Mouse (Mus musculus) gastrocnemius, postnatal 10 days (tissue): Measurements from ENCODE around the gene Gpi1. TPM values are rescaled to one million over a fixed set of nuclear protein-coding genes. Genes with fewer than 3 reads are reported as not detected.
A peak's percentile ranks its signal among the peaks of the same experiment; 100 is the strongest.

Experiments used
- DNase-seq: peaks from one replicate; pipeline ENCODE4 v3.0.0; 2021; ENCODE audit warnings: mixed read lengths
- long read RNA-seq, 2 experiments: library from polyadenylated mRNA; stranded (forward); transcript quantifications; one replicate each; pipeline ENCODE4 v2.0.0; 2021
- total RNA-seq, 2 experiments: library from RNA; stranded (reverse); gene quantifications; 2 replicates each; pipeline ENCODE4 v1.2.3; 2021

Gene Gpi1
- 100 to 1,000 TPM; 954 to 962 TPM for total RNA-seq
- long read RNA-seq, experiment 1, transcript Gpi1-201 (18 exons, 2,884 nt): major isoform, 1,782 of 1,924 reads
- long read RNA-seq, experiment 1, transcript Gpi1-203 (9 exons, 3,195 nt): minor isoform, 19 of 1,924 reads
- long read RNA-seq, experiment 1, partial matches to known transcripts: 60 of 1,924 reads
- long read RNA-seq, experiment 1, other reads (novel, unspliced or antisense): 61 of 1,924 reads
- long read RNA-seq, experiment 2, transcript Gpi1-203 (9 exons, 3,195 nt): minor isoform, 11 of 1,932 reads
- long read RNA-seq, experiment 2, transcript Gpi1-201 (18 exons, 2,884 nt): major isoform, 1,787 of 1,932 reads
- long read RNA-seq, experiment 2, partial matches to known transcripts: 73 of 1,932 reads
- long read RNA-seq, experiment 2, other reads (novel, unspliced or antisense): 60 of 1,932 reads

DNA sequence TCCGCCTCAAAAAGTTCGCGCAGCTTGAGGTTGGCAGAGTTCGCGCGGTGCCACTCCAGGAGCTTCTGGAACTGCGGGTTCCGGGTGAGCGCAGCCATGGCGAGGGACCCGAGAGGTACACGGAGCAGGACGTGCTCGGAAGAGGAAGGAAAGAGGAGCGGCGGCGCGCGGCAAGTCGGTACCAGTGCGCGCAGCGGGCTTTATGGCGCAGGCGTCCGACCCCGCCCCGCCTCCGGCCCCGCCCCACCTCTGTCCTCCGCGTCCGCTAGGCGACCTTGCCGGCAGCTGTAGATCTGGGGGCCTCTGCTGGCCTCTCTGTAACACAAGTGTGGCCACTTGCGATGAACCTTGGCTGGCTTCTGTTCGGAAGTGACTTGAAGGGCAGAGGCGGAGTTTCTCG is at the start of gene Gpi1:
TSS of gene Gpi1 (minus strand) at position 221 of the 400 bp plus-strand sequence.
- peak; percentile 82 for DNase-seq

- peak; percentile 41 for DNase-seq
Observed at GRCm38 (mm10) chr7:34277656-34278055, 47.5 kb upstream of the Gpi1 start.

- DNase-seq: no peak
Observed at GRCm38 (mm10) chr7:34276066-34276465, 45.9 kb upstream of the Gpi1 start.

DNA sequence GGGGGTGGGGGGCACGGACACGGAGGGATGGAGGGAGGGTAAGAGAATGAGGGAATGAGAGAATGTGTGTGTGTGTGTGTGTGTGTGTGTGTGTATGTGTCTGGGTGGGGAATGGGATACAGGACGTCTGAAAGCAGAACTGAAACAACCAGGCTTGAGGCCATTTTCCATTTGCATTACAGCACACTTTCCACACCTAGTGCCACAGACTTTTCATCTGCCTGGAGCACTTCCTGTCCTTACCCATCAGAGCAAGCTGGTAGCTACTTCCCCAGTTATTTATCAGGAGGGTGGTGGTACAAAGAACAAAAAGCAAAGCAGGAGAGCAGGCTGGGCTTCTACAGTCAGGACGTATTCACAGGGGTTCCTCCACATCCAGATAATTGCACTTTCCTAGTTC is 42.3 kb upstream of the Gpi1 start:
- DNase-seq: no peak

DNA sequence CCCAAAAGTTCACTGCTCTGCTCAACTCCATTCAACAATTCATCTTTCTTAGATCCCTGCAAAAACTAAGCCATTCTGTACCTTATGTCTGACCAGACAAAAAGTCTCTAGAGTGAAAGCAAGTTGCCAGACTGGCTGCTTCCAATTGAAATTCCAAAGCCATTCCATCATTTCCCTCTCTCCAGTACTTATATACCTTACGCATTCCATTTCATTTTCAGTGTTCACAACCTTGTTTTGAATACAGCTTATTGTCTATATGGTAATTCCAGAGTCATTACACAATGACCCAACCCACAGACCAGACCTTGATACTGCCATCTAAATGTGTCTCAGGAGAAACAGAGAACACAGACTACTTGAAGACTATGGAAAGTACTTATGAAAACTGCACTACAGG is 38.3 kb upstream of the Gpi1 start:
- DNase-seq: no peak

DNA sequence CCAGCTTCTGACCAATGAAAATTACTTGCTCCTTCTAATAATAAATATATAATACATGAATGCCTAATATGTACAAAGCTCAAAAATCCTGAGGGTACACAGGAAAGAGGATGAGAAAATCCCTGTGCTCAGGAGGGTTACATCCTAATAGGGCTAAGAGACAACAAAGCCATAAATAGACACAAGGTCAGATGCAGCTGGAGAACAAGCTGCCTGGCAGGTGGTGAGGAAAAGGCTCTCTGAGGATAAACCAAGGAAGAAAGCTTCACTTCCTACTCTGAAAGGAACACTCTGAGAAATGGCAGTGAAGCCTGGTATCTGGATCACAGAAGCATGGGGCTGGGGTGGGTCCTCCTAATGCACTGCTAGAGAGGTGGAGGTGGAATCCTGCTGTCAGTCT is 36.3 kb upstream of the Gpi1 start:
- no peak for DNase-seq

DNA sequence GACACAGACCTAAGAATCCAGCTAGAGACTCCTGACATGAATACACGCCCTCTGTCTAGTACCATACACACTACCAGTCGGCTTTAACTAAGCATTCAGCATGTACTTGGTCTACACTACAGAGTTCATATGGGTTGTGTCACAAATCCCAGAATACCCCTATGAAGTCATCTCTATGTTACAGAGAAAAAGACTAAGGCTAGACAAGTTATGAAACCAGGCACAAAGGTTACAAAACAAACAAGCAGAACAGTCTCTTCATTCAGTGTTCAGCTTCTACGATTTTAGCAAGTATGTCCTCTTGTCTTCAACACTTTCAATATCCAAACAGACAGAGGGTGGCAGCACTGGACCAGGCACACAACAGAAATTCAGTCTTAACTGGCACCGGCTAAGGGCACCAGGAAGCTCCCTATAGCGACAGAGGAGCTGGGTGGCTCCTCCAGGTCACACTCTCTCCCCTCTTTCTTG is 35.8 kb upstream of the Gpi1 start:
- DNase-seq: peak; percentile 48

- DNase-seq: no peak
Observed at GRCm38 (mm10) chr7:34263437-34263836, 33.3 kb upstream of the Gpi1 start.

DNA sequence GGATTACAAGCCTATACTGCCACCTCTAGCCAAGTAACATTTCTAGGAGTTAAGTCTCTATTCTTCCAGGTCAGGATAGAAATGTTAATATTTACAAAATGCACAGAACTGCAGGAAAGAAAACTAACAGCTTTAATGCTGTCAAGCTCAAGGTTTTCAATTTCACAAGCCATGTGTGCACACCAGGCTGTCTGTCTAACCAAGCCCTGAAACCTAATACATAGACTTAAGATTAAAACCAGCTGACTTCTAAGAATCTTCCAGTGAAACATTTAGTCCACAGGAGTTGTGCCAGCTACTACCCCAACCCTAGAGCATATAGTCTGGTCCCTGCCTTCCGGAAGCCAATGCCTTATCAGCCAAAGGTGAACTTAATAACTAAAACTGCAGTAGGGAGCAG is 28.3 kb upstream of the Gpi1 start:
- no peak for DNase-seq

DNA sequence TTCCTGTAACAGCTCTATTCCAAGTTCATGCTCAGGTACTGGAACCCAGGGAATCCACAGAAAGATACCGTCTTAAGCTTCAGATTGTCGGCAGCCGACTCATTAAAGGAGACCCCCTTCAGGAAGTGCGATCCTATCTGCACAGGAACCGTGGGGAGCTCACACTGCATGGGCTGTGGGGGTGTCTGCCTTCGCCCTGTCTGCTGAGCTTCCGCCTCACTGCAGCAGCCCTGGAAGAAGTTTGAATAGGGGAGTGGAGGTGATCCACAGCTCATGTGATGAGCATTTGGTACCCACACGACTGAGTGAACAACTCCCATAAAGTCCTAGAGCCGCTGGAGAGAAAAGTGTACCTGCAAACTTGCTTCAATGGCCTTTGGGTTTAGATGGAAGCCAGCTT is 27.1 kb upstream of the Gpi1 start:
- no peak for DNase-seq

DNA sequence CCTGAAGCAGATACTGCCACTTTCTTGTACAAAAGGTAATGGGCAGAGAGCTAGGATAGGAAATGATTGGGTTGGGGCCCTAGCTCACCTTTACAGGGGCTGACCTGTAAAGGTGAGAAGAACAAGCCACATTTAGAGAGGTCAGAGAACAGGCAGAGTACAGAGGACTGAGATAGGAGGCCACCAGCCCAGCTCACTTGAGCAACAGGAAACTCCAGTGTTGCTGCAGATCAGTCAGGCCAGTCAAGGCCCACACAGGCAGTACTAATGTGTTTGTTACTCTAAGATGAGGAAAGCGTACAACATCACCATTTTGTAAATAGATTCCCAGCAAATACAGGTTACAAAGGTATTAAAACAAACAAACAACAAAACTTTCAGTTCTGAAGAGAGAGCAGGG is 25.8 kb upstream of the Gpi1 start:
- DNase-seq: no peak

- DNase-seq: no peak
Observed at GRCm38 (mm10) chr7:34255137-34255536, 25.0 kb upstream of the Gpi1 start.

DNA sequence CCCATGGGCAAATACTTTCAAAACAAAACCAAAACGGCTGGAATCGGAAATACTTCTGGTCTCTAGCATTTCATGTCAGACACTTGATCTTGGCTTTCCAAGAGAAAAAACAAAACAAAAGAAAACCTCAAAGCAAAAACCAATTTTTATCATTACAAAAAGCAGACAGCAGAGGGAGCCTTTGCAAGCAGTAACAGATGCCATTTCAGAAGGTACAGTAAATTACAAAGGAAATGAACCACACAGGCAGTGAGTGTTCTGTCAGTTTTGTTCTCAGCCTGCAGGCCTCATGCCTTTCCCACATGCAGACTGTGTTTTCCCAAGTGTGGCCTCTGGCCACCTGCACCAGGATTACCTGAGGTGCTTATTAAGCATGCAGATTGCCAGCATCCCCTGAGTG is 21.9 kb upstream of the Gpi1 start:
- no peak for DNase-seq

DNA sequence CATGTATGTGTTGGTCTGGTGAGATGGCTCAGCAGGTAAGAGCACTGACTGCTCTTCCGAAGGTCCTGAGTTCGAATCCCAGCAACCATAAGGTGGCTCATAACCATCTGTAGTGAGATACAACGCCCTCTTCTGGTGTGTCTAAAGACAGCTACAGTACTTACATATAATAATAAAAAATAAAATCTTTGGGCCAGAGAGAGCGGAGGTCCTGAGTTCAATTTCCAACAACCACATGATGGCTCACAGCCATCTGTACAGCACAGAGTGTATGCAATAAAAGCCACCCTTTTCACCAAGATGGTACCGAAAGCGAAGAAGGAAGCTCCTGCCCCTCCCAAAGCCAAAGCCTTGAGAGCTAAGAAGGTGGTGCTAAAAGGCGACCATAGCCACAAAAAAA is 20.6 kb upstream of the Gpi1 start, which contains the start of gene Gm6096:
TSS of gene Gm6096 (plus strand) at position 301 of the 400 bp plus-strand sequence.
- no peak for DNase-seq

DNA sequence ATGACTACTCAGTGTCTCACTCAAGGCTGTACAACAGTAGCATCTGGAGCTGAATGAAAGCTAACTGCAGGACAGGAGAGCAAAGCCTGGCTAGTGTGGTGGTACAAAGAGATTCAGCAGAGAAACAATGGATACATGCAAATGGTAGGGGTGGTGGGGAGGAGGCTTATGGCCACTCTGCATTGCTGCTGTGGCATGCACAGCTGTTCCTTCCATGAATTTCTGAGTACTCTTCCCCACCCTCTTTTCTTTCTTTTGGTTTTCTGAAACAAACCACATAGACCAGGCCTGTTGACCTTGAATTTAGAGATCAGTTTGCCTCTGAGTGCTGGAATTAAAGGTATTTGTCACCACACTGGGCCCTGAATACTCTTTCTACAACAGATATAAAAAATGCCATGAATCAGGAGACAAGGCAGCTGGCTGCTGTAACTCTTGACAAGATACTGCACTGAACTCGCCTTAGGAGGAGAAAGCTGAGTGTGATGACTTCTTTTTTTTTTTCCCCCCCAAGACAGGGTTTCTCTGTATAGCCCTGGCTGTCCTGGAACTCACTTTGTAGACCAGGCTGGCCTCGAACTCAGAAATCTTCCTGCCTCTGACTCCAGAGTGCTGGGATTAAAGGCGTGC is 16.8 kb upstream of the Gpi1 start:
- DNase-seq: no peak

- no peak for DNase-seq
Observed at GRCm38 (mm10) chr7:34242176-34242575, 12.0 kb upstream of the Gpi1 start.

DNA sequence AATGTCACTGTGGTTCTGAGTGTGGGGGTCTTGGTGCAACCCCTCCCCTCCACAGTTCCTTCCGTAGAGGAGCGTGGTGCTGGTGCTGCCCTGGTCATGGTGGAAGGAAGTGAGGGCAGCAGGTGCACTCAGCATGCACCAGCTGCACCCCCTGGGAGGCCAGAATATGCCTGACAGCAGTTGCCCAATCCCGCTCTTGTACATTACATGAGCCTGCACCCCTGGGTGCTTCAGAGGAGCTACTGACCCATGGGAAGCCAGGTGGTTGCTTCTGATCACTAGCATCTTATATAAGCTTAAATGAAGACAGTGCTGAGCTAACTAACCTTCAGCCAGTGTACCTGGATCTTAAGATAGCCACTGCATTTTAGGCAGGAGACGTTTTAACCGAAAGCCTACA is 8.0 kb upstream of the Gpi1 start:
- no peak for DNase-seq

GRCm38 (mm10) chr7:34235602-34236001 is 5.5 kb upstream of the Gpi1 start:
- DNase-seq: no peak

DNA sequence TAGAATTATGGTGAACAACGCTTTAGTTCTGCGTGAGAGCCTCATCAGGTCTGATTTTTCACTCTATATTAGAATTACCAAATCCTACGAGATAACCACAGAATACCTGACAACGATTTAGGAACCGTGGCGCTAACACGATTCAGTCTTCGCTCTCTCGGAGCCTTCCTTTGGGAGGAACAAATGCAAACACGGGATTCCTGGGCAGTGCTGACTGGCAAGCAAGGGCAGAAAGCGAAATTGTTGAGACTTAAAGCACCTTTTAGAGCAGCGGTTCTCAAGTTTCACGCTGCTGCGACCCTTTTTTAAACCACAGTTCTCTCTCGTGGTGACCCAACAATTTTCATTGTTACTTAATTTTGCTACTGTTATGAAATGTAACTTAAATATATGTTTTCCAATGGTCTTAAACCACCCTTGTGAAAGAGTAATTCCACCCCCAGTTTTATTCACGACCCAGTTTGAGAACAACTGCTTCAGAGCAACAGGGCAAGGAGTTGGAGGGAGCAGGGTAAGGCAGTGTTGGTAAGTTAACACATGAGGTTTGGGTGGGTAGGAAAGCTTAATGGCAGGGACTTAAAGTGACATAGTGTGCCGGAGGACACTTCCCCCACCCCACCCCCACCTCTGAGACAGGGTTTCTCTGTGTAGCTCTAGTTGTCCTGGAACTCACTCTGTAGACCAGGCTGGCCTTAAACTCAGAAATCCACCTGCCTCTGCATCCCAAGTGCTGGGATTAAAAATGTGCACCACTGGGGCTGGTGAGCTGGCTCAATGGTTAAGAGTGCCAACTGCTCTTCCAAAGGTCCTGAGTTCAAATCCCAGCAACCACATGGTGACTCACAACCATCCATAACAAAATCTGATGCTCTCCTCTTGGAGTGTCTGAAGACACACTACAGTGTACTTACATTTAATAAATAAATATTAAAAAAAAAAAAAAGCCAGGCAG is 4.8 kb upstream of the Gpi1 start:
- no peak for DNase-seq

- DNase-seq: peak; percentile 96
Observed at GRCm38 (mm10) chr7:34233909-34234609, 3.9 kb upstream of the Gpi1 start.

- DNase-seq: no peak
Observed at GRCm38 (mm10) chr7:34232785-34233725, 2.9 kb upstream of the Gpi1 start.
